Mouse (Mus musculus): ENCODE measurements around the gene Gak. TPM values are rescaled to one million over a fixed set of nuclear protein-coding genes. Genes with fewer than 3 reads are reported as not detected.

Gene Gak
- polyA plus RNA-seq, 1 experiment from 2014 or later, result 23.1 TPM

GRCm38 (mm10) chr5:108668977-108669936 lies 39.7 kb upstream of the Gak start, which contains the start of gene Dgkq:
Gene Dgkq, minus strand, starts transcription at chr5:108669672.
- Histone ChIP-seq H3K27me3 (peaks cover 10% of the 10 kb centered on the region), H3K27ac (peak within 1 kb of the TSS; percentile 90), H3K4me2 (peak within 1 kb of the TSS; percentile 88), H3K9me3 (replicated peaks) (no peaks in the 10 kb centered on the region), H3K36me3 (peaks cover 31% of the 10 kb centered on the region), H3K4me3 (replicated peaks) (peak within 1 kb of the TSS; percentile 64), H3K9ac (peak within 1 kb of the TSS; percentile 82), H3K4me1 (replicated peaks) (peaks cover 61% of the 10 kb centered on the region)
- DNase-seq, result peak; percentile 75
- 5% methylated on average over 43 of the region's 43 CpGs for WGBS (ENCODE audit: insufficient replicate concordance)
- ATAC-seq (ENCODE audit: low read depth), result peak; percentile 79

- DNase-seq (no peak), ATAC-seq (ENCODE audit: low read depth) (no peak)
- peak overlapping the region; percentile 90 for H3K27ac ChIP-seq
- H3K9me3 ChIP-seq (replicated peaks), result no peaks in the 10 kb centered on the region
- peaks cover 24% of the 10 kb centered on the region for H3K36me3 ChIP-seq
- H3K27me3 ChIP-seq, result peaks cover 10% of the 10 kb centered on the region
- peaks cover 54% of the 10 kb centered on the region for H3K4me1 ChIP-seq (replicated peaks)
- WGBS (ENCODE audit: insufficient replicate concordance), result 13% methylated on average over 3 of the region's 3 CpGs
- H3K4me2 ChIP-seq, result peak overlapping the region; percentile 88
- H3K4me3 ChIP-seq (replicated peaks), result peak overlapping the region; percentile 64
- peak overlapping the region; percentile 82 for H3K9ac ChIP-seq
These were observed 38.9 kb upstream of the Gak start for GRCm38 (mm10) chr5:108668387-108668932.

- DNase-seq (no peak), ATAC-seq (ENCODE audit: low read depth) (no peak)
- Histone ChIP-seq H3K27me3 (peaks cover 10% of the 10 kb centered on the region), H3K36me3 (peaks cover 13% of the 10 kb centered on the region), H3K9ac (no peak overlapping the region), H3K4me2 (no peak overlapping the region), H3K4me3 (replicated peaks) (no peak overlapping the region), H3K4me1 (replicated peaks) (peaks cover 43% of the 10 kb centered on the region), H3K9me3 (replicated peaks) (no peaks in the 10 kb centered on the region), H3K27ac (no peak overlapping the region)
- WGBS (ENCODE audit: insufficient replicate concordance), result 77% methylated on average over 2 of the region's 2 CpGs
These were observed 37.8 kb upstream of the Gak start for GRCm38 (mm10) chr5:108667370-108667769.

GRCm38 (mm10) chr5:108665066-108665465 lies 35.5 kb upstream of the Gak start:
- no peak overlapping the region for H3K4me2 ChIP-seq
- ATAC-seq (ENCODE audit: low read depth) (no peak), DNase-seq (no peak)
- no peaks in the 10 kb centered on the region for H3K36me3 ChIP-seq
- H3K27me3 ChIP-seq, result peaks cover 10% of the 10 kb centered on the region
- H3K27ac ChIP-seq, result no peak overlapping the region
- no peak overlapping the region for H3K4me3 ChIP-seq (replicated peaks)
- WGBS (ENCODE audit: insufficient replicate concordance), result 32% methylated on average over 3 of the region's 3 CpGs
- no peak overlapping the region for H3K9ac ChIP-seq
- H3K4me1 ChIP-seq (replicated peaks), result peaks cover 32% of the 10 kb centered on the region
- no peaks in the 10 kb centered on the region for H3K9me3 ChIP-seq (replicated peaks)

GRCm38 (mm10) chr5:108662772-108663171 lies 33.2 kb upstream of the Gak start:
- Histone ChIP-seq H3K36me3 (peaks cover 3% of the 10 kb centered on the region), H3K4me1 (replicated peaks) (peaks cover 34% of the 10 kb centered on the region), H3K9ac (no peak overlapping the region), H3K9me3 (replicated peaks) (no peaks in the 10 kb centered on the region), H3K4me2 (no peak overlapping the region), H3K27ac (no peak overlapping the region), H3K27me3 (peaks cover 10% of the 10 kb centered on the region), H3K4me3 (replicated peaks) (no peak overlapping the region)
- whole genome bisulfite sequencing (ENCODE audit: insufficient replicate concordance), result 67% methylated on average over 4 of the region's 4 CpGs
- DNase-seq (no peak), ATAC-seq (ENCODE audit: low read depth) (no peak)

GRCm38 (mm10) chr5:108660632-108661268 lies 31.2 kb upstream of the Gak start:
- peaks cover 19% of the 10 kb centered on the region for H3K36me3 ChIP-seq
- DNase-seq (peak; percentile 93), ATAC-seq (ENCODE audit: low read depth) (peak; percentile 99)
- H3K9ac ChIP-seq, result peak overlapping the region; percentile 94
- peak overlapping the region; percentile 86 for H3K4me3 ChIP-seq (replicated peaks)
- whole genome bisulfite sequencing (ENCODE audit: insufficient replicate concordance), result 13% methylated on average over 36 of the region's 36 CpGs
- H3K9me3 ChIP-seq (replicated peaks), result no peaks in the 10 kb centered on the region
- H3K4me1 ChIP-seq (replicated peaks), result peaks cover 35% of the 10 kb centered on the region
- H3K27me3 ChIP-seq, result peaks cover 5% of the 10 kb centered on the region
- peak overlapping the region; percentile 95 for H3K4me2 ChIP-seq
- H3K27ac ChIP-seq, result peak overlapping the region; percentile 83

- H3K4me3 ChIP-seq (replicated peaks), result peak within 1 kb of the TSS; percentile 86
- 10% methylated on average over 24 of the region's 24 CpGs for WGBS (ENCODE audit: insufficient replicate concordance)
- H3K4me1 ChIP-seq (replicated peaks), result peaks cover 35% of the 10 kb centered on the region
- H3K36me3 ChIP-seq, result peaks cover 27% of the 10 kb centered on the region
- ATAC-seq (ENCODE audit: low read depth), result peak; percentile 63
- H3K9me3 ChIP-seq (replicated peaks), result no peaks in the 10 kb centered on the region
- peak within 1 kb of the TSS; percentile 95 for H3K4me2 ChIP-seq
- no peak for DNase-seq
- peaks cover 3% of the 10 kb centered on the region for H3K27me3 ChIP-seq
- H3K9ac ChIP-seq, result peak within 1 kb of the TSS; percentile 94
- peak within 1 kb of the TSS; percentile 83 for H3K27ac ChIP-seq
These were observed 30.4 kb upstream of the Gak start, which contains the start of gene Idua for GRCm38 (mm10) chr5:108659698-108660631. Gene Idua, plus strand, starts transcription at chr5:108660331.

- H3K9ac ChIP-seq, result peak overlapping the region; percentile 94; the same call in 1 of the 2 replicates
- peaks cover 35% of the 10 kb centered on the region for H3K4me1 ChIP-seq (replicated peaks)
- DNase-seq, result no peak
- WGBS (ENCODE audit: insufficient replicate concordance), result 86% methylated on average over 1 of the region's 1 CpGs
- no peak overlapping the region for H3K4me3 ChIP-seq (replicated peaks)
- no peaks in the 10 kb centered on the region for H3K27me3 ChIP-seq
- no peak for ATAC-seq (ENCODE audit: low read depth)
- no peaks in the 10 kb centered on the region for H3K9me3 ChIP-seq (replicated peaks)
- peaks cover 40% of the 10 kb centered on the region for H3K36me3 ChIP-seq
- H3K27ac ChIP-seq, result no peak overlapping the region
- no peak overlapping the region for H3K4me2 ChIP-seq
These were observed 29.1 kb upstream of the Gak start for GRCm38 (mm10) chr5:108658611-108659010.

- ATAC-seq (ENCODE audit: low read depth) (no peak), DNase-seq (no peak)
- H3K27ac ChIP-seq, result no peak overlapping the region
- no peaks in the 10 kb centered on the region for H3K9me3 ChIP-seq (replicated peaks)
- 69% methylated on average over 5 of the region's 5 CpGs for WGBS (ENCODE audit: insufficient replicate concordance)
- H3K4me3 ChIP-seq (replicated peaks), result no peak overlapping the region
- H3K36me3 ChIP-seq, result peaks cover 51% of the 10 kb centered on the region
- no peaks in the 10 kb centered on the region for H3K27me3 ChIP-seq
- peaks cover 35% of the 10 kb centered on the region for H3K4me1 ChIP-seq (replicated peaks)
- H3K9ac ChIP-seq, result no peak overlapping the region
- H3K4me2 ChIP-seq, result no peak overlapping the region
These were observed 27.9 kb upstream of the Gak start for GRCm38 (mm10) chr5:108657406-108657805.

- WGBS (ENCODE audit: insufficient replicate concordance), result 88% methylated on average over 15 of the region's 15 CpGs
- H3K4me3 ChIP-seq (replicated peaks), result no peak overlapping the region
- H3K9ac ChIP-seq, result no peak overlapping the region
- no peak overlapping the region for H3K4me2 ChIP-seq
- H3K9me3 ChIP-seq (replicated peaks), result no peaks in the 10 kb centered on the region
- peaks cover 32% of the 10 kb centered on the region for H3K4me1 ChIP-seq (replicated peaks)
- H3K27me3 ChIP-seq, result no peaks in the 10 kb centered on the region
- DNase-seq, result no peak
- peaks cover 60% of the 10 kb centered on the region for H3K36me3 ChIP-seq
- no peak for ATAC-seq (ENCODE audit: low read depth)
- no peak overlapping the region for H3K27ac ChIP-seq
These were observed 26.5 kb upstream of the Gak start for GRCm38 (mm10) chr5:108655891-108656650.

Data from liver, embryonic 13.5 days (tissue).